Mouse (Mus musculus): ENCODE measurements around the gene Tmc8. TPM values are rescaled to one million over a fixed set of nuclear protein-coding genes. Genes with fewer than 3 reads are reported as not detected.

Tmc8 gene
- polyA plus RNA-seq, 1 experiment from 2014 or later = 1.3 TPM

GRCm38 (mm10) chr11:117775540-117775939 lies 6.3 kb upstream of the Tmc8 start:
- H3K4me3 ChIP-seq = no peak overlapping the region
- no peaks in the 10 kb centered on the region for H3K27me3 ChIP-seq
- H3K36me3 ChIP-seq = peaks cover 16% of the 10 kb centered on the region; the same call in 1 of the 2 replicates
- H3K4me2 ChIP-seq (replicated peaks) = no peak overlapping the region
- H3K9ac ChIP-seq = no peak overlapping the region
- no peak overlapping the region for H3K27ac ChIP-seq
- H3K4me1 ChIP-seq = peaks cover 16% of the 10 kb centered on the region; the same call in 1 of the 2 replicates
- no peak for ATAC-seq (ENCODE audit: insufficient number of reproducible peaks, insufficient read depth, low FRiP score, low TSS enrichment)
- 89% methylated on average over 13 of the region's 13 CpGs for WGBS
- H3K9me3 ChIP-seq = no peaks in the 10 kb centered on the region

GRCm38 (mm10) chr11:117776085-117776792 lies 5.6 kb upstream of the Tmc8 start:
- no peak overlapping the region for H3K4me2 ChIP-seq (replicated peaks)
- no peaks in the 10 kb centered on the region for H3K27me3 ChIP-seq
- H3K4me1 ChIP-seq = peaks cover 21% of the 10 kb centered on the region
- ATAC-seq (ENCODE audit: insufficient number of reproducible peaks, insufficient read depth, low FRiP score, low TSS enrichment) = no peak
- H3K9ac ChIP-seq = no peak overlapping the region
- 90% methylated on average over 14 of the region's 14 CpGs for WGBS
- peaks cover 15% of the 10 kb centered on the region; the same call in 1 of the 2 replicates for H3K36me3 ChIP-seq
- H3K4me3 ChIP-seq = no peak overlapping the region
- no peaks in the 10 kb centered on the region for H3K9me3 ChIP-seq
- no peak overlapping the region for H3K27ac ChIP-seq

DNA sequence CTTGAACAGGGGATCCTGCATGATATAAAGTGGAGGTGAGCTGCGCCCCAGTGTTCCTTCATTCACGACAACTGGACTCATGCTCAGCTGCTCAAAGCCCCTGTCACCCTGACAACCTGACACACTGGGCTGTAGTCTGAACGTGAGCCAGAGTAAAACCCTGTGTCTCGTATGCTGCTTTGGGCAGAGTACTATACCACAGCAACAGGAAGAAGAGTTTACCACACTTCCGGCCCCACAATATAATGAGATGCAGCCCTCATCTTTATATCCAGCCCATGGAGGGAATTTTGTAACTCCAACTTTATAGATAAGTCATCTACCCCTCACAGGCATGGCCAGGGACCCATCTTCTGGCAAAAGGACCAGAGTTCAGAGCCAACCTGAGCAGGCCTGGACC lies 4.8 kb upstream of the Tmc8 start:
- H3K27ac ChIP-seq = no peak overlapping the region
- H3K4me2 ChIP-seq (replicated peaks) = no peak overlapping the region
- H3K9ac ChIP-seq = no peak overlapping the region
- WGBS = 84% methylated on average over 5 of the region's 5 CpGs
- H3K4me1 ChIP-seq = peaks cover 30% of the 10 kb centered on the region
- no peaks in the 10 kb centered on the region for H3K9me3 ChIP-seq
- H3K4me3 ChIP-seq = no peak overlapping the region
- H3K36me3 ChIP-seq = peaks cover 10% of the 10 kb centered on the region; the same call in 1 of the 2 replicates
- peaks cover 8% of the 10 kb centered on the region for H3K27me3 ChIP-seq
- ATAC-seq (ENCODE audit: insufficient number of reproducible peaks, insufficient read depth, low FRiP score, low TSS enrichment) = no peak

DNA sequence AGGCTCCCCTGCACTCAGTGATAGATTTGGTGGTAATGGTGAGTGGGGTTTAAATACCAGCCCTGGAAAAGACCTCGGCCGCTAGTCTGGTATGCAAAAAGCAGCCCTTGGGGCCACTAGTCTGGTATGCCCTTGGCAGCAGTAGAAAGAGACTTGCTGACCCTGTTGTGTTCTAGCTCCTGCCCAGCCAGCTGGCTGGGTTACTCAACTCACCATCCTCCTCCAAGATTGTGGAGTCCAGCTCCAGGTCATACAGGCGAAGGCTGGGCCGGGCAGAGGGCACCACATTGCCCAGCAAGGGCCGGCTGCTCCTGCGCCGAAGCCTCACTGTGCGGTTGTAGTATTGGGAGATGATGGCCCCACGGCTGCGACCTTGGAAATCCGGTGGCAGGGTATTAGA lies 3.8 kb upstream of the Tmc8 start:
- no peaks in the 10 kb centered on the region for H3K9me3 ChIP-seq
- H3K27me3 ChIP-seq = peaks cover 17% of the 10 kb centered on the region
- no peak overlapping the region for H3K27ac ChIP-seq
- 92% methylated on average over 11 of the region's 11 CpGs for WGBS
- no peak overlapping the region for H3K4me3 ChIP-seq
- no peak overlapping the region for H3K9ac ChIP-seq
- no peak for ATAC-seq (ENCODE audit: insufficient number of reproducible peaks, insufficient read depth, low FRiP score, low TSS enrichment)
- H3K36me3 ChIP-seq = peaks cover 5% of the 10 kb centered on the region; the same call in 1 of the 2 replicates
- H3K4me2 ChIP-seq (replicated peaks) = no peak overlapping the region
- H3K4me1 ChIP-seq = peaks cover 34% of the 10 kb centered on the region

DNA sequence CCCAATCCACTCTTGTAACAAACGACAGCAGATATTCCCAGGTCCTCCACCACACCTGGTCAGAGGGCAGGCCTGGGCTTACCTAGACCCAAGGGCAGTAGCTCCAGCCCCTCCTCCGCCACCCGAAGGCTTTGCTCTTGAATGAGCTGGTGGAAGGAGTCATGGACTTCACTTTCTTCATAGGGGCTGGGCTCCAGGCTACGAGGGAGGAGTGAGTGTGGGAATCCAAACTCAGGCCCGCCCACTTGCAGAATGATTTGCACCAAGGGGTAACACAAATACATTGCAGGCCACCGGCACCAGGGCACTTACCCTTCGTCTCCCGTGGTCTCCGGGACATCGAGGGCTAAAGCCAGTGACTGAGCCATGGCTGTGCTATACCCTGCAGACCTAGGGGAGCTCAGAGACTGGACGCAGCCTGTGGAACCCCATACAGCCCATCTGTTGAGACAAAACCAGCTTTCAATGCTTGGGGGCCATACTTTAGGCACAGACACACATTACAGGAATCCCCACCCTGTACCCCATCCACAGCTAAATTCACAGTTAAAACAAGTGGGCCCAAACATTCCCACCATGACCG lies 2.9 kb upstream of the Tmc8 start:
- Histone ChIP-seq H3K9me3 (no peaks in the 10 kb centered on the region), H3K27ac (peak overlapping the region; percentile 64), H3K36me3 (0 out of 2 replicates have a peak, but pooled peaks cover 4% of the 10 kb centered on the region), H3K9ac (peak overlapping the region; percentile 54; the same call in 1 of the 2 replicates), H3K4me1 (peaks cover 41% of the 10 kb centered on the region), H3K27me3 (peaks cover 26% of the 10 kb centered on the region), H3K4me3 (peak overlapping the region; percentile 44), H3K4me2 (replicated peaks) (peak overlapping the region; percentile 84)
- ATAC-seq (ENCODE audit: insufficient number of reproducible peaks, insufficient read depth, low FRiP score, low TSS enrichment) = no peak; the same call in 1 of the 2 replicates
- 46% methylated on average over 12 of the region's 12 CpGs for WGBS

- WGBS = 3% methylated on average over 38 of the region's 38 CpGs
- H3K4me3 ChIP-seq = peak overlapping the region; percentile 44
- H3K4me2 ChIP-seq (replicated peaks) = peak overlapping the region; percentile 84
- H3K27me3 ChIP-seq = peaks cover 28% of the 10 kb centered on the region
- H3K36me3 ChIP-seq = 0 out of 2 replicates have a peak, but pooled peaks cover 4% of the 10 kb centered on the region
- peak overlapping the region; percentile 54 for H3K9ac ChIP-seq
- H3K9me3 ChIP-seq = no peaks in the 10 kb centered on the region
- H3K27ac ChIP-seq = peak overlapping the region; percentile 64
- H3K4me1 ChIP-seq = peaks cover 41% of the 10 kb centered on the region
- ATAC-seq (ENCODE audit: insufficient number of reproducible peaks, insufficient read depth, low FRiP score, low TSS enrichment) = no peak
These were observed 2.3 kb upstream of the Tmc8 start for GRCm38 (mm10) chr11:117779434-117780198.

- H3K4me2 ChIP-seq (replicated peaks) = peak overlapping the region; percentile 84
- 0 out of 2 replicates have a peak, but pooled peaks cover 4% of the 10 kb centered on the region for H3K36me3 ChIP-seq
- H3K27ac ChIP-seq = peak overlapping the region; percentile 64
- H3K4me1 ChIP-seq = peaks cover 41% of the 10 kb centered on the region
- H3K4me3 ChIP-seq = peak overlapping the region; percentile 44
- WGBS = under 1% methylated on average over 17 of the region's 17 CpGs
- peak overlapping the region; percentile 54 for H3K9ac ChIP-seq
- H3K27me3 ChIP-seq = peaks cover 28% of the 10 kb centered on the region
- H3K9me3 ChIP-seq = no peaks in the 10 kb centered on the region
- ATAC-seq (ENCODE audit: insufficient number of reproducible peaks, insufficient read depth, low FRiP score, low TSS enrichment) = no peak
These were observed 1.7 kb upstream of the Tmc8 start for GRCm38 (mm10) chr11:117780199-117780515.

GRCm38 (mm10) chr11:117780582-117781111 lies 1.2 kb upstream of the Tmc8 start:
- Histone ChIP-seq H3K4me3 (peak overlapping the region; percentile 44), H3K9me3 (no peaks in the 10 kb centered on the region), H3K27ac (peak overlapping the region; percentile 48; the same call in 1 of the 2 replicates), H3K9ac (peak overlapping the region; percentile 54; the same call in 1 of the 2 replicates), H3K4me1 (peaks cover 41% of the 10 kb centered on the region), H3K4me2 (replicated peaks) (peak overlapping the region; percentile 84), H3K36me3 (0 out of 2 replicates have a peak, but pooled peaks cover 4% of the 10 kb centered on the region), H3K27me3 (peaks cover 28% of the 10 kb centered on the region)
- ATAC-seq (ENCODE audit: insufficient number of reproducible peaks, insufficient read depth, low FRiP score, low TSS enrichment) = peak; percentile 74
- 2% methylated on average over 19 of the region's 19 CpGs for WGBS

- Histone ChIP-seq H3K4me3 (0 out of 2 replicates have a peak overlapping the region, but pooled peaks have one; percentile 44), H3K4me1 (peaks cover 41% of the 10 kb centered on the region), H3K4me2 (replicated peaks) (peak overlapping the region; percentile 84), H3K27me3 (peaks cover 28% of the 10 kb centered on the region), H3K27ac (peak overlapping the region; percentile 48), H3K9ac (no peak overlapping the region), H3K9me3 (no peaks in the 10 kb centered on the region), H3K36me3 (0 out of 2 replicates have a peak, but pooled peaks cover 4% of the 10 kb centered on the region)
- WGBS = 18% methylated on average over 18 of the region's 18 CpGs
- no peak for ATAC-seq (ENCODE audit: insufficient number of reproducible peaks, insufficient read depth, low FRiP score, low TSS enrichment)
These were observed 566 bp upstream of the Tmc8 start for GRCm38 (mm10) chr11:117781199-117781821.

GRCm38 (mm10) chr11:117782705-117783034 lies 794 bp downstream of the Tmc8 start:
- Histone ChIP-seq H3K36me3 (no peaks in the 10 kb centered on the region), H3K9me3 (no peaks in the 10 kb centered on the region), H3K9ac (peak overlapping the region; percentile 29; the same call in 1 of the 2 replicates), H3K4me3 (peak overlapping the region; percentile 30), H3K27me3 (peaks cover 28% of the 10 kb centered on the region), H3K27ac (peak overlapping the region; percentile 58; the same call in 1 of the 2 replicates), H3K4me2 (replicated peaks) (peak overlapping the region; percentile 55), H3K4me1 (peaks cover 41% of the 10 kb centered on the region)
- no peak for ATAC-seq (ENCODE audit: insufficient number of reproducible peaks, insufficient read depth, low FRiP score, low TSS enrichment)
- WGBS = 45% methylated on average over 9 of the region's 9 CpGs

DNA sequence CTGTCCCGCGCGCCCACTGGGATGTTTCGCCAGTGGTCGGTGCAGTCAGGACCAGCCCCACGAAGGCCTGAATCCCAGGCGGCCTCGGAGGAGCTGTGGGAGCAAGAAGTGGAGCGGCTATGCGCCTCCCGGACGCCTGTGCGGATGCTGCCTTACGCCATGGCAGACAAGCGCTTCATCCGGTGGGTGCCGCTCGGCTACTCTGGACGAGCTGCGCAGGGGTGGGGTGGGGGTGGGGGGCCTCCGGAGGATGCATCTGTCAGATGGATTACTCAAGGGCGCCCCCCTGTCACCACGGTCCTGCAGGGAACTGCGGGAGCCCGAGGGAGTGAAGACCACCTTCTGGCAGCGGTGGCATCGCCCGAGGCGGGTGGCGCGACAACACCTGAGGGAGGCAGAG lies 1.2 kb downstream of the Tmc8 start:
- H3K9ac ChIP-seq = peak overlapping the region; percentile 29
- H3K4me2 ChIP-seq (replicated peaks) = peak overlapping the region; percentile 55
- ATAC-seq (ENCODE audit: insufficient number of reproducible peaks, insufficient read depth, low FRiP score, low TSS enrichment) = no peak
- no peaks in the 10 kb centered on the region for H3K9me3 ChIP-seq
- peak overlapping the region; percentile 30 for H3K4me3 ChIP-seq
- H3K4me1 ChIP-seq = peaks cover 41% of the 10 kb centered on the region
- peaks cover 28% of the 10 kb centered on the region for H3K27me3 ChIP-seq
- peak overlapping the region; percentile 58; the same call in 1 of the 2 replicates for H3K27ac ChIP-seq
- 4% methylated on average over 31 of the region's 31 CpGs for WGBS
- no peaks in the 10 kb centered on the region for H3K36me3 ChIP-seq

All from embryonic facial prominence, embryonic 12.5 days (tissue).